Mouse (Mus musculus) cerebellum, postnatal 14 days (tissue): ENCODE results near the gene Tox4.
A peak's percentile ranks its signal among the peaks of the same experiment; 100 is the strongest.
"Not testable (repeated sequence)": the region's sequence is repeated elsewhere in the genome, so short reads cannot be mapped to it uniquely, and the experiment has no call there.

ENCODE experiments used
- DNase-seq, 2 experiments: peaks; one replicate each; pipeline ENCODE4 v3.0.0; 2021; ENCODE audit warnings: mixed read lengths in 2 of 2

The Tox4 gene

DNA sequence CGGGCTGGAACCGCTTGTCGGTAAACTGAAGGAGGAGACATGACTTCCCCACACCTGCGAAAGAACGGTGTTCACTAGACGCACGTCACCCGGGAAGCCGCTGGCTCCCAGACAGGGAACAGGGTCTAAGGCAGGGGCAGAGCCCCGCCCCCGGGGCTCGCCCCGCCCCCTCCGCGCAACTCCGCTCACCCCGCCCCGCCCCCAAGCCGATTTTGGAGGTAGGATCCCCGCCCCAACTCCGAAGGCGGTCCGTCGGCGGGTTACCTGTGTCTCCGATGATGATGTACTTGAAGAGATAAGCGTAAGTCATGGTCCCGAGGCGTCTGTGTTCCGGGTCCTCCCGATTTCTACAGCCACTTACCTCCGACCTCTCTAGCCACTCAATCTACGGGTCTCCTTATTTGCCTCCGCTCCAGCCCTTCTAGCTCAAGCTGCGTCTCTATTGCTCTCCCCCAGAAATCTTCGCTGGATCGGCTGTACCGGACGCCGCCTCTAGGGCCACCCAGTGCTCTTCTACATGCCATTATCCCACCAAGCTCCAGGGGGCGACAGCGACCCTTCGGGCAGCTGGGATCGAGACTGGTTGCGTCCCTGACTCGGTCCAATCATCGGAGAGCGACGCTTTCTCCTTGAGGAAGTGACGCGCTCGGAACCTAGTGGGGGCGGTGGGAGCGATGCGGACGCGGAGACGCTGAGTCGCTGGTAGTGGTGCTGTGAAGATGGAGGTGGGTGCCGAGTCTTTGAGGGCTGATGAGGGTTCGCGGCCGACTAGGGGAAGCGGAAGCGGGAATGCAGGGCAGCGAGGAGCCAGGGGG, at the start of gene Tox4, which contains the start of gene Rab2b:
TSS of gene Tox4 (plus strand) at position 215 of the 815 bp plus-strand sequence.
TSS of gene Rab2b (minus strand) at position 614 of the 815 bp plus-strand sequence.
- DNase-seq, result peak; percentile 99

DNA sequence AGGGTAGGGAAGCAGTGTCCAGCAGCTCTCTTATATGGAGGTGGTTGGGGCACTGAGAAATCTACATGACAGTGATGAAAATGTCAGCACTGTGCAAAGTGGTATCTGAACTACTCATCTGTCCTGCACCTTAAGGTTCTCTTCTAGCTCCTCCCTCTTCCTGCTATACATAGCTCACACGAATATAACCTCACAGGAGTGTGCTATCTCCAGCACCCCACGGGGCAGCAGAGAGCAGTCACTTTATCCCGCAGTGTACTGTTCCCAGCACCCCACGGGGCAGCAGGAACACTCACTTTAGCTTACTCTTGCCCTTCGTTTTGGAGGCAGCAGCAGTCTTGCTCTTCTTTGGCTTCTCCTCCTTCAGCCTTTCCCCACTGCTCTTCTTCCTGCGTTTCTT, 46.7 kb upstream of the Tox4 start:
- no peak for DNase-seq

DNA sequence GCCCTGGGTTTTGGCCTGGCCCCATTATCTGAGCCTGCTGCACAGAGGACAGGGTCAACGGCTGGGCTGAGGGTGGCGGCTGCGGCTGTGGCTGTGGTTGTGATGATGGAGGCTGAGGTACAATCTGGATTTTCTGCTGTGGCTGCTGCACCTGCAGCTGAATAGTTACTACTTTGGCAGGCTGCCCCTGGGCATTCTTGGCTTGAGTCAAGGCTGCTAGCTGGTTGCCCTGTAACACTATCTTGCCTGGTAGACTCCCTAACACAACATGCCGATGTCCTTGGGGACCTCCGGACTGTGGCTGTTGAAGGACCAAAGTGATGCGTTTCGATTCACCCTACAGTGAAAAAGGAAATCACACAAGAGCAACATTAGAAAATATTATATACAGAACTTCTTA, 43.8 kb upstream of the Tox4 start:
- DNase-seq, result peak; percentile 9 to 12

DNA sequence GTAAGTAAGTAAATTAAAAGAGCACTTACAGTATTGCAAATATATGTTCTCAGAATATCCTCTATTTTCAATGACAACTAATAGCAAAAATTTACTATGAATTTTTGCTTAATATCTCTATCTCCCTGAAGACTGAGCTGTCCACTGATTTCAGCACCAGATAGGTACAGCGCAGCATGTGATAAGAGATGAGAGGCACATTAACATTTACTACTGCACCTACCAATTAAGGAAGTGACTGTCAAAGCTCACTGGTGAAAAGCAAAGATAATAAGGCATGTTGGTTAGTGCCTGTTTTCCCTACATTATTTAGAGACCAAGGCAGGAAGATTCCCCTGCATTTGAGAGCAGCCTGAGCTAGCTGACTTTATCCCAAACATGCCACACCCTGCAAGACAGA, 42.7 kb upstream of the Tox4 start:
- DNase-seq, result no peak

DNA sequence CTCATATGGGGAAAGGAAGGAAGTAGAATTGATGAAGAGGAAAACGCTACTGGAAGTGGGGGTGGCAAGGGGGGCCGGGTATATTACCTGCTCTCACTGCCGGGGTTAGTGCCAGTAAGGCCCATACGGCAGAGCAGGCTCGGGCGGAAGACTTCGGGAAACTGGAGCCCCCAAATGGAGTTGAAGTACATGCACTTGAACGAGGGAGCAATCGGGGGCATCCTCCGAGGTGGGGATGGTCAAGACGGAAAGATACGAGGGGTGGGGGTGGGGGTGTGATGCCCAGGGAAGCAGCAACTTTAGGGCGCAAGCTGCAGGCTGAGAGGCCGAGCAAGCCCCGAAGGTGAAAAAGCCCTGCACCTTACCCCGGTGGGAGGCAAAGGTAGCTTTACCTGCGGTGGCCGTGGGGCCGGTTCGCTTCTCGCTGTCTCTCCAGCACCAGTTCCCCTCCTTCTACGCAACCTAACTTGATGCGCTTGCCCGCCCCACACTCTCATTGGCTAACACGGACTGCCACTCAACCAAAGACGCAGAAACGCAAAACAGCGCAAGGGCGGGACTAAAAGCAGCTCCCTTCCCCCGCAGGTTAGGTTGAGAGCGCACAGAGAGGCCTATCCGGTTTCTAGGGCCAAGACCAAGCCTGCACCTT, 34.8 kb upstream of the Tox4 start:
- peak; percentile 100 for DNase-seq

DNA sequence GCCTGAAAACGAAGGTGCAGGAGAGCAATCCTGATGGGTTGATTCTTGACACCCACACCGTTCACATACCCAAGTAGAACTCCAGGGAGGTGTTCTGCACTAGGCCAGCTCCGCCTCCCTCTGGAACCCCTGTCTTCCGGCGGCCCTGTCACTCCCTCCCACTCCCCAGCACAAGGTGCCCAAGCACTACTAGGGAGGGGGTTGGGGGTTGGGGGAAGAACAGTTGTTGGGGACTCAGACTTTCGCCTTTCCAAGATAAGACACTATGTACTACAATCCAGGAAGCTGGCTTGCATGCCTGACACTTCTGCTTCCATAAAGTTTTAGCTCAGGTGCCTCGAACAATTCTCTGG, 34.3 kb upstream of the Tox4 start:
- no peak for DNase-seq

DNA sequence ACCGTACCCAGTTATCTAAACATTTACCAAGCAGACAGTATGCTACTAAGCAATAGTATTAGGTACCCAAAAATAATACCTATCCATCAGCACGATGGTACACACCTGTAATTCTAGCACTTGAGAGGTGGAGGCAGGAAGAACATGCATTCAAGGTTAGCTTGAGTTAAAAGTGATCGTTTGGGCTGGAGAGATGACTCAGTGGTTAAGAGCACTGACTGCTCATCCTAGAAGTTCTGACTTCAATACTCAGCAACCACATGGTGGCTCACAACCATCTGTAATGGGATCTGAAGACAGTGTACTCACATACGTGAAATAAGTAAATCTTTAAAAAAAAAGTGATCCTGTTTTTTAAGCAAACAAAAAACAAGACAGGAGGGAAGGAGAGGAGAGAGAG, 32.8 kb upstream of the Tox4 start:
- DNase-seq, result no peak

DNA sequence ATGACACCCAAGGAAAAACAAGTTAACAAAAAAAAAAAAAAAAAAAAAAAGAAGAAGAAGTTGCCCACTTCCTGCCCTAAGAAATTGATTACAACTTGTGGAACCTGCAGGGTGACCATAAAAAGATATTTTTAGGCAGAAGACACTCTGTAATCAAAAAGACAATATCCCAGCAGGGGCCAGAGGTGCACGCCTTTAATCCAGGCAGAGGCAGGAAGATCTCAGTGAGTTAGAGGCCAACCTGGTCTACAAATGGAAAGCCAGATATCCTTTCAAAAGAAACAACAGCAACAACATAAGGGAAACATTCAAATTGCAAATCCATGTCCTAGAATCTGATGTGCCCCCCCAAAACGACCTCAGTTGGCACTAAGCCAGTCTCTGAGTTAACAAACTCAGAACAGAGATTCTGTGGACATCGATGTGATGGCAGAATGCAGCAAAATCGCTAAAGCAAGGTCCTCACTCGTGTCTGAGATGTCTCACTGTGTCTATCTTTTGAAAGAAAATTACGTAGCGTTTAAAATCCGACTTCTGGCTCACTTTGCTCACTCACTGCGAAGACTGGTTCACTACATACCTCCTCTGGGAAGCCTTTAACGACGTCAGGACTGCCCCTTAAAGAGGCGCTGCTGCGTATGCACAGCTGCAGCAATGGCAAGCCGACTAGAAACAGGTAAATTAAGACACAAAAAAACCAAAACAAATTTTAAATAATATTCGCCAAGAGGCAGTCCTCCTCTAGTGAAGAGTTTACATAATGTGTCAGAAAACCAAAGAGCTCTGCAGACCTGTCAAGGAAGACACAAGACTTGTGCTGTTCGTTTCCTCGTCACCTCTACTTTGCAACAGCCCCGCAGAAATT, 22.4 kb upstream of the Tox4 start:
- peak; percentile 15 to 18 for DNase-seq

DNA sequence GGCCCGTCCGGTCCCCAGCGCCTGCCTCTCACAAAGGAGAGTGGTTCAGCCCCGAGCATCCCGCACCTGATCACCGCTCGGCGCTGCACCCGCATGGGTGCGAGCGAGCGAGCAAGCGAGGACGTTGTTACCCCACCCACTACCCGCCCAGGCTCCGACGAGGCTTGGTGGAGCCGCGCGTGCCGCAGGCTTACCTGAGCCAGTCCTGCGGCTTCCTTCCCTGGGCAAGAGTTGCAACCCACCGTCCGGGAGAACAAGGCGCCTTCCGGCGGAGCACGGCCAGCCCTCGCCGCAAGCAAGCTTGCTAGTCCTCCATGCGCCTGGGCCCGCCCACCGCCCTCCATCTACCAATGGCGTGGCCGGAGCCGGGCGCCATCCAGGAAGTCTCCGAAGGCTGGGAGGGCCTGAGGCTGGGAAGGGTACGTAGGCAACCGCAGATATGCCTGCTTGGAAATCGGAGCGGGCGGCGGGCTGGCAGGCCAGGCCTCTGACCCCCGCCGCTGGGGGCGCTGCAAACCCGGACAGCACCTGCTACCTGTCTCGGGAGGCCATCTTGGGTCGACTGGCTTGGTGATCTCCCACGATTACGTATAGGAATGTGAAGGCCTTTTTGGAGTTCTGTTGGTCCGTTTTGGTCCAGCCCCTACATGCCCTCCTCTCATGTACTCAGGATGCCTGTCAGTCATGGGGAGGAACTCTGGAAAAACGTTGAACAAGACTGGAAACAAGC, 21.3 kb upstream of the Tox4 start, which contains the start of gene Chd8:
TSS of gene Chd8 (minus strand) at position 297 of the 730 bp plus-strand sequence.
- peak; percentile 99 for DNase-seq

DNA sequence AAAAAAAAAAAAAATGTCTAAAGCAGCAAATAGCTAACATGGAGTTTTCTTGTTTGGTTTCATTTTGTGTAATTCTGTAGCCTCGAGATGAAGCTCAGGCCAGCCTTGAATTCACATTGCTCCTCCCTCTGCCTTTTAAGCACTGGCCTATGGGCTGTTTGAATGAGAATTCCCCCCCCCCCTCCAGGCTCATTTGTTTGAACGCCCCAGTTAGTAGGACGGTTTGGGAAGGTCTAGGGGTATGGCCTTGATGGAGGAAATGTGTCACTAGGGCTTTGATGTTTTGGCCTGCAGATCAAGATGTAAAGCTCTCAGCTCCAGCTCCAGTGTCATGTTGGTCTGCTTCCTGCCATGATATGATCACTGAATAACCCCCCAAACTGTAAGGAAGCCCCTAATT, 6.2 kb upstream of the Tox4 start:
- DNase-seq, result no peak

DNA sequence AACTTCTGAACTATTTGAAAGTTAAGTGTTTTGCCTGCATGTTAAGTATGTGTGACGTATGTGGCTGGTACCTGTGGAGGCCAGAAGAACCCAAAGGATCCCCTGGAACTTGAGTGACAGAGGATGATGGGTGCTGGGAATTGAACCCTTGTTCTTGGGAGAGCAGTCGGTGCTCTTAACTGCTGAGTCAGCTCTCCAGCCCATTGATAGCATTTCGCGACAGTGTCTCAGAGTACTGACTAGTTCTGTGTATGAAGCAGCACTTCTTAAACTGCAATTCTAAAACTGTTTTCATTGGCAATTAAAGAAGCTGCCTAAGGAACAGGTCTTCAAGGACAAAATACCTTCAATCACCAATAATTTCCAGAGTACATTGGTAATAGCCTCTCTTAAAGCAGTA, 1.7 kb upstream of the Tox4 start:
- no peak for DNase-seq

DNA sequence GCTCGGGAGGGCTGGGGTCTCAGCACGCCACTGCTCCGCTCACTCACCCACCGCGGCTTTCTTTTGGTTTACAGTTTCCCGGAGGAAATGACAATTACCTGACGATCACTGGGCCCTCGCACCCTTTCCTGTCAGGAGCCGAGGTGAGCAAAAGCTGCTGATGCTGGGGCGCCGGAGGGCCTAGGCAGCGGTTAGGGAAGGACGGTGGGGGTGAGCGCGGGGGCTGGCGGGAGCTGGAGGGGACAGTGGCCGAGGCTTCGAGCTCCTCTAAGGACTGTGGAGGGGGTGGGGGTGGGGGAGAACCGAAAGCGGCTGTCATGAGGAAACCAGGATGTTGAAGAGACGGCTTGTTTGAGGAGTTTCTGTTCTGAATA, 788 bp downstream of the Tox4 start:
- DNase-seq, result no peak

DNA sequence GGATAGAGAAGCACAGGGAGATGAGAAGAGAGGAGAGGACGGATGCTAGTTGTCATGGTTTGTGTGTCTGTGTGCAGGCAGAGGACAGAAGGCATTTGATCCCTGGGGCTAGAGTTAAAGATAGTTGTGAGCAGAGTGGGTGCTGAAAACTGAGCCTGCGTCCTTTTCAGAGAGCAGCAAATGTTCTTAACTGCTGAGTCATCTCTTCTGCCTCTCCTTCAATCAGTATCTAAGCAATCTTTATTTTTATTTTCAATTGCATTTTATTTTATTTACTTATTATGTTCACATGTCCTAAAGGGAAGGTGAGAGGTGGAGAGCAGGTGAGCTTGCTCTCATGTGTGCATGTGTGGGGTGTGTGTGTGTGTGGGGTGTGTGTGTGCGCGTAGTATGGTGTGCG, 4.7 kb downstream of the Tox4 start:
- DNase-seq, result no peak

DNA sequence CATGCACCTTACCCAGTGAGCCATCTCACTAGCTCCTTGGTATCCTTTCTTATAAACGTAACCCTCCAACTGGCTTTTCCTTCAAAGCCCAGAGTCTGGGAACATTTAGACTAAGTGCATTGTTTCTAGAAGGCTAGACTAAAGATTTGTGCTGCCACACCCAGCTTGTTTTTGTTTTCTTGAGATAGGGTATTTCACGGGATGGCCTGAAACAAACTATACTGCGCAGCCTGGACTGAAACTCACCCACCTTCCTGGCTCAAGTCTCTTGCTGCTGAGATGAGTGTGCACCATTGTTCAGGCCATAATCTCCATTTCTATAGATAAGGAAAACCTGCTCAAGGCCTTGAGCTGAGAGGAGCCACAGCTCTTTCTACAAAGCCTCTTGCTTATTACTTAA, 5.2 kb downstream of the Tox4 start:
- no peak for DNase-seq

DNA sequence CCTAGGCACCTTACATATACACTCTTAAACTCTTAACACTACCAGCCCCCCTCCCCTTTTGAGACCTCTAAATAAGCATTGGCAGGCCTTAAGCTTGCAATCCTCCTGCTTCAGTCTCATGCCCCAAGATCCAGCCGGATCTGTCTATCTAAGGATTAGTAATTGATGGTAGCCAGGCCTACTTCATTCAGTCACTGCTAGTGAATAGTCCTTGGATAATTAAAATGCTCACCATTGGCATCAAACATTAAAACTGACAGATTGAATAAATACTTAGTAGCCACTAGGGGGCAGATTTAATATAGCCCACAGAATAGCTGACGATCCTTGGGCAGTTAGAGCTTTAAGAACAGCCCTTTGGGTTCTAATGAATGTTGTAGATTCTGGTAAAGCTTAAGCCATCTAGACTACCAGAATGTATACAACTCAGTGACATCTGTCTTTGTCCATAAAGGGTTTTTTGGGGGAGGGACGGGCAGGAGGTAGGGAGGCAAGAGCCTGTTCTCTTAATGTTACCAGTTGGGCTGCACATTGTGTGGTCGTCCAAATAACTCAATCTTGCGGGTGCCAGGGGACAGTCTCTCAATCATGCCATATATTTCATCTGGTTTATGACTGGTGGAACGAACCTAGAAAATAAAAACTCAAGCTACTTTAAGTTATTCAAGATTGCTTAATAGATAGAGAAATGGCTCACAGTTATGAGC, 16.8 kb downstream of the Tox4 start:
- no peak for DNase-seq

DNA sequence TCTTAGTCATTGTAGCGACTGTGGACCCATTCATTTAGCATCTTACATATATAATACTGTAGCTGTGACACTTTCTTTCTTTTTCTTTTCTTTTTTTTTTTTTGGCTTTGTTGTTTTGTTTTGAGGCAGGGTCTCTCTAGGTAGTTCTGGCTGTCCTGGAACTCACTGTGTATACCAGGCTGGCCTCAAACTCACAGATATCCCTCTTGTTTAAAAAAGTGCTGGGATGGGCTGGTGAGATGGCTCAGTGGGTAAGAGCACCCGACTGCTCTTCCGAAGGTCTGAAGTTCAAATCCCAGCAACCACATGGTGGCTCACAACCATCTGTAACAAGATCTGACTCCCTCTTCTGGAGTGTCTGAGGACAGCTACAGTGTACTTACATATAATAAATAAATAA, 24.6 kb downstream of the Tox4 start:
- not testable (repeated sequence) for DNase-seq

DNA sequence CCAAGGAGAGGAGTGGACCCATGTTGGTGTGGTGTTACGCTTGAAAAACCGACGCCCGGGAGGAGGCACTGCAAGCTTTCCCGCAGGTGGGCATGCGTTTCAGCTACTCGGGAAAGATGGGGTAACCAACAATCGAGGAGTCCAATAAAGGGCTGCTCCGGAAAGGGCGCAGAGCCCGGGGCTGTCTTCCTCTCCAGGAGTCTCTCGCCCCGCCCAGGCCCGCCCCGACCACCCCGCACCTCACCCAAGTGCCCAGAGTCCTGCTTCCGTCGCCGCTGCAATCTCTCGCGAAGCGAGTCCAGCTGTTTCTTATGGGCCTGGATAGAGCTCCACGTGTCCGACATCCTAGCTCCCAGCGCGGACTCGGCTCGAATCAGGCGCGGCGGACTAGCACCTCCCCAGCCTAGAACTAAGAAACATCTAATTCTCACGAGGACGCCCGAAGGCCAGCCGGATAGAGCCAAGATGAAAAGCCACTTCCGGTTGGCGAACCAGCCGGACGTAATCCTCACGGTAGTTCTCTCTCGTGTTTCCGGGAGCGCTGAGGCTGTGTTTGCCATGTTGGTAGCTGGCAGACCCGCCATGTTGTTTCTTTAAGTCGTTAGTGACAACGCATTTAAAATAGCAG, 25.8 kb downstream of the Tox4 start, which contains the start of gene Mettl3:
TSS of gene Mettl3 (minus strand) at position 485 of the 628 bp plus-strand sequence.
- DNase-seq, result peak; percentile 92 to 94

DNA sequence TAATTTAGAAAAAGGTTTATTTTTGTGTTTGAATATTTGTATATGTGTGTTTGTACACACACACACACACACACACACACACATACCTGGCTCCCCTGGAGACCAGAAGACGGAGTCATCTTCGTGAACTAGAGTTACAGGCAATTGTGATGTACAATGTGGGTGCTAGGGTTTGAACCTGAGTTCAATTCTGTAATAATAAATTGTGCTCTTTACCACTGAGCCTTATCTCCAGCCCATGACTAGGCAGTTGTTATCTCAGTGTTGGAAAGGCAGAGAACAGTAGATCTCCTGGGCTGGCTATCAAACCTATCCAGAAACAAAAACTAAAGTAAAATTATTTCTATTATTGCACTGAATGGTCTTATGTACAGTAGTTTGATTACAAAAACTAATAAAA, 27.2 kb downstream of the Tox4 start:
- DNase-seq, result no peak

DNA sequence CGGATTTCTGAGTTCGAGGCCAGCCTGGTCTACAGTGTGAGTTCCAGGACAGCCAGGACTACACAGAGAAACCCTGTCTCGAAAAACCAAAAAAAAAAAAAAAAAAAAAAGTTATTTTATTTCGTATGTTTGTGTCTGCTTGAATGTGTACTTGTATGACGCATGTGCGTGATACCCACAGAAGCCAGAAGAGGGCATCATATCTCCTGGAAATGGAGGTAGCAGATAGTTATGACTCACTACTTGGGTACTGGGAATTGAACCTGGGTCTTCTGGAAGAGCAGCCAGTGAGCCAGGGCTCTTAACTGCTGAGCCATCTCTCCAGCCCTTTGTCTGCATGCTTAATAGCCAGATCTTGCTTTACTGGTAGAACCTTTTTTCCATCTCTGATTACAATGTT, 31.4 kb downstream of the Tox4 start:
- DNase-seq, result peak; percentile 33 to 53

DNA sequence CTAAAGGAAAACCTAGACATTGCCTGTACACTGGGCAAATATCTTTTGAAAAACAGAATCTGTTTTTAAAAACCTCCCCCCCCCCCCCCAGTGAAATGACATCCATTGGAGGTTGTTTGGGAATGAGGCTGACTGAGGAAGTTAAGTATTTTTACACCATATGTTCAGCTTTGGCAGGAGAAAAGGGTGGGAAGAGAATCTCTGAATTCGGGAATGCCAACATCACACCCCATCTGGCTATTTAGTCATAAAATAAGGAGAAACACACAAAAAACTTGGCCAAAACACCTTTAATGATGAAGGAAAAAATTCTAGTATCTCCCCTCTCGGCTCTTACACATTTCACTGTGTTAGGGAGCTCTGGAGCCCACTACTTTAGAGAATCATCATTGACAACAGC, 32.0 kb downstream of the Tox4 start:
- no peak for DNase-seq
